Mouse (Mus musculus): ENCODE measurements around the gene Prss50. TPM values are rescaled to one million over a fixed set of nuclear protein-coding genes. Genes with fewer than 3 reads are reported as not detected.

Prss50 gene
- 34.7 and 38.5 TPM in 2 replicates for polyA plus RNA-seq (2015; fragmentation: Nextera tagmentation; extraction: Ambion mirVana)

GRCm38 (mm10) chr9:110857781-110858472 is at the start of gene Prss50:
TSS of gene Prss50 (plus strand) at chr9:110857967.

GRCm38 (mm10) chr9:110813789-110814188 is 44.0 kb upstream of the Prss50 start, which contains the start of gene Prss44:
TSS of gene Prss44 (plus strand) at chr9:110813994.

GRCm38 (mm10) chr9:110826390-110826789 is 31.4 kb upstream of the Prss50 start, which contains the start of gene Prss43:
TSS of gene Prss43 (plus strand) at chr9:110826690.

GRCm38 (mm10) chr9:110834411-110834810 is 23.4 kb upstream of the Prss50 start, which contains the start of gene Prss45:
TSS of gene Prss45 (plus strand) at chr9:110834588.

GRCm38 (mm10) chr9:110844206-110844605 is 13.6 kb upstream of the Prss50 start, which contains the start of gene Prss46:
TSS of gene Prss46 (plus strand) at chr9:110844506.

GRCm38 (mm10) chr9:110879191-110879920 is 21.6 kb downstream of the Prss50 start, which contains the start of gene Als2cl:
TSS of gene Als2cl (plus strand) at chr9:110879870.

GRCm38 (mm10) chr9:110879998-110880561 is 22.3 kb downstream of the Prss50 start, which contains the start of gene Tmie:
TSS of gene Tmie (minus strand) at chr9:110880113.

Other genes starting within 250 kb of the Prss50 start
- gene Nradd, start 233.5 kb upstream of the Prss50 start, polyA plus RNA-seq (2015; fragmentation: Nextera tagmentation; extraction: Ambion mirVana) = 8.8 and 9.2 TPM in 2 replicates
- gene Nbeal2, start 203.8 kb upstream of the Prss50 start, polyA plus RNA-seq (2015; fragmentation: Nextera tagmentation; extraction: Ambion mirVana) = 4.9 and 6.2 TPM in 2 replicates
- gene Ccdc12, start 201.5 kb upstream of the Prss50 start, polyA plus RNA-seq (2015; fragmentation: Nextera tagmentation; extraction: Ambion mirVana) = 108 and 121 TPM in 2 replicates
- gene Myl3, start 116.1 kb upstream of the Prss50 start, polyA plus RNA-seq (2015; fragmentation: Nextera tagmentation; extraction: Ambion mirVana) = 0.17 TPM in 1 of 2 replicates, not detected in the other
- 10.2 and 12.6 TPM in 2 replicates for gene Pth1r, start 110.8 kb upstream of the Prss50 start, polyA plus RNA-seq (2015; fragmentation: Nextera tagmentation; extraction: Ambion mirVana)
- not detected in 2 replicates for gene Prss42, start 59.8 kb upstream of the Prss50 start, polyA plus RNA-seq (2015; fragmentation: Nextera tagmentation; extraction: Ambion mirVana)
- gene Prss44, start 44.0 kb upstream of the Prss50 start, polyA plus RNA-seq (2015; fragmentation: Nextera tagmentation; extraction: Ambion mirVana) = not detected in 2 replicates
- not detected in 2 replicates for gene Prss43, start 31.3 kb upstream of the Prss50 start, polyA plus RNA-seq (2015; fragmentation: Nextera tagmentation; extraction: Ambion mirVana)
- gene Prss45, start 23.4 kb upstream of the Prss50 start, polyA plus RNA-seq (2015; fragmentation: Nextera tagmentation; extraction: Ambion mirVana) = not detected in 2 replicates
- gene Prss46, start 13.5 kb upstream of the Prss50 start, polyA plus RNA-seq (2015; fragmentation: Nextera tagmentation; extraction: Ambion mirVana) = not detected in 2 replicates
- 1.5 and 1.6 TPM in 2 replicates for gene Als2cl, start 21.9 kb downstream of the Prss50 start, polyA plus RNA-seq (2015; fragmentation: Nextera tagmentation; extraction: Ambion mirVana)
- 0.46 and 0.53 TPM in 2 replicates for gene Tmie, start 22.1 kb downstream of the Prss50 start, polyA plus RNA-seq (2015; fragmentation: Nextera tagmentation; extraction: Ambion mirVana)
- not detected in 2 replicates for gene Fam240a, start 58.9 kb downstream of the Prss50 start, polyA plus RNA-seq (2015; fragmentation: Nextera tagmentation; extraction: Ambion mirVana)
- gene Tdgf1, start 88.2 kb downstream of the Prss50 start, polyA plus RNA-seq (2015; fragmentation: Nextera tagmentation; extraction: Ambion mirVana) = 0.08 TPM in 1 of 2 replicates, not detected in the other
- 0.05 and 0.11 TPM in 2 replicates for gene Lrrc2, start 93.6 kb downstream of the Prss50 start, polyA plus RNA-seq (2015; fragmentation: Nextera tagmentation; extraction: Ambion mirVana)
- gene Rtp3, start 132.6 kb downstream of the Prss50 start, polyA plus RNA-seq (2015; fragmentation: Nextera tagmentation; extraction: Ambion mirVana) = 0.49 and 0.51 TPM in 2 replicates
- gene Ltf, start 161.3 kb downstream of the Prss50 start, polyA plus RNA-seq (2015; fragmentation: Nextera tagmentation; extraction: Ambion mirVana) = 228 and 346 TPM in 2 replicates
- 11.3 and 15.1 TPM in 2 replicates for gene Ccrl2, start 199.6 kb downstream of the Prss50 start, polyA plus RNA-seq (2015; fragmentation: Nextera tagmentation; extraction: Ambion mirVana)

Measured in spleen, postnatal 0 days (tissue).